Mouse (Mus musculus) cerebellum, adult 11 months (tissue): ENCODE results near the gene Coro1a.
"Not testable (repeated sequence)": the region's sequence is repeated elsewhere in the genome, so short reads cannot be mapped to it uniquely, and the experiment has no call there.

Source experiments
- DNase-seq: peaks from one replicate; pipeline ENCODE4 v3.0.0; 2022

The Coro1a gene

GRCm38 (mm10) chr7:126704121-126704980 is 3.2 kb downstream of the Coro1a start:
- peak; percentile 85 for DNase-seq

- peak; percentile 49 for DNase-seq
Observed at GRCm38 (mm10) chr7:126703757-126704077, 3.9 kb downstream of the Coro1a start.

- no peak for DNase-seq
Observed at GRCm38 (mm10) chr7:126702861-126703756, 4.5 kb downstream of the Coro1a start.

GRCm38 (mm10) chr7:126702358-126702757 is 5.2 kb downstream of the Coro1a start:
- DNase-seq, result no peak

GRCm38 (mm10) chr7:126701559-126702357 is 5.8 kb downstream of the Coro1a start:
- no peak for DNase-seq

GRCm38 (mm10) chr7:126701070-126701469 is 6.5 kb downstream of the Coro1a start:
- DNase-seq, result peak; percentile 89

GRCm38 (mm10) chr7:126700063-126701015 is 7.2 kb downstream of the Coro1a start:
- DNase-seq, result no peak

- no peak for DNase-seq
Observed at GRCm38 (mm10) chr7:126697838-126698237, 9.7 kb downstream of the Coro1a start.

- no peak for DNase-seq
Observed at GRCm38 (mm10) chr7:126696886-126697285, 10.7 kb downstream of the Coro1a start.

GRCm38 (mm10) chr7:126696303-126696702 is 11.3 kb downstream of the Coro1a start:
- no peak for DNase-seq

- peak; percentile 92 for DNase-seq
Observed at GRCm38 (mm10) chr7:126695631-126696207, 11.9 kb downstream of the Coro1a start, which contains the start of gene Slx1b. TSS of gene Slx1b (minus strand) at chr7:126695784.

GRCm38 (mm10) chr7:126695210-126695611 is 12.4 kb downstream of the Coro1a start, which contains the start of gene Bola2:
TSS of gene Bola2 (plus strand) at chr7:126695401.
- peak; percentile 66 for DNase-seq

GRCm38 (mm10) chr7:126694441-126695051 is 13.0 kb downstream of the Coro1a start:
- no peak for DNase-seq

GRCm38 (mm10) chr7:126693781-126694180 is 13.8 kb downstream of the Coro1a start:
- DNase-seq, result no peak

GRCm38 (mm10) chr7:126693256-126693655 is 14.3 kb downstream of the Coro1a start:
- DNase-seq, result peak; percentile 71

- no peak for DNase-seq
Observed at GRCm38 (mm10) chr7:126692426-126692825, 15.2 kb downstream of the Coro1a start.

GRCm38 (mm10) chr7:126691676-126692075 is 15.9 kb downstream of the Coro1a start:
- no peak for DNase-seq

- no peak for DNase-seq
Observed at GRCm38 (mm10) chr7:126690737-126691136, 16.9 kb downstream of the Coro1a start.

- no peak for DNase-seq
Observed at GRCm38 (mm10) chr7:126689021-126689420, 18.6 kb downstream of the Coro1a start.

GRCm38 (mm10) chr7:126688156-126688555 is 19.4 kb downstream of the Coro1a start:
- not testable (repeated sequence) for DNase-seq

GRCm38 (mm10) chr7:126681221-126681620 is 26.4 kb downstream of the Coro1a start:
- no peak for DNase-seq
